Mouse (Mus musculus) liver, postnatal 0 days (tissue): ENCODE measurements around the gene Cym.

Experiments used
- CTCF ChIP-seq: sonication (generic); IDR thresholded peaks from 2 replicates; pipeline ENCODE4 v1.5.1; 2016; ENCODE audit warnings: antibody characterized with exemption, low read depth
- EP300 ChIP-seq: IDR thresholded peaks from 2 replicates; pipeline ENCODE4 v1.6.1; 2016; ENCODE audit warnings: antibody characterized with exemption, low read depth, mild to moderate bottlenecking

- TF ChIP-seq EP300 (no peak), CTCF (no peak)
Measured at GRCm38 (mm10) chr3:107230527-107230926, 9.0 kb upstream of the Cym start, which contains the start of gene A630076J17Rik.
